Mouse (Mus musculus): ENCODE measurements around the gene Fam83b.

Gene Fam83b

GRCm38 (mm10) chr9:76523075-76523474, 43.8 kb downstream of the Fam83b start:
- in situ Hi-C loops (cut with MboI, MseI) = loop anchor here in 1 of 2 experiments (10.0 kb wide), 1 partner anchor 838 kb away; the partner anchor contains the start of gene Scg3

- in situ Hi-C loops (cut with MboI, MseI) = loop anchor here in 1 of 2 experiments (10.0 kb wide), 1 partner anchor 837 kb away; the partner anchor contains the start of gene Scg3
Observed at GRCm38 (mm10) chr9:76521640-76522039, 45.3 kb downstream of the Fam83b start.

DNA sequence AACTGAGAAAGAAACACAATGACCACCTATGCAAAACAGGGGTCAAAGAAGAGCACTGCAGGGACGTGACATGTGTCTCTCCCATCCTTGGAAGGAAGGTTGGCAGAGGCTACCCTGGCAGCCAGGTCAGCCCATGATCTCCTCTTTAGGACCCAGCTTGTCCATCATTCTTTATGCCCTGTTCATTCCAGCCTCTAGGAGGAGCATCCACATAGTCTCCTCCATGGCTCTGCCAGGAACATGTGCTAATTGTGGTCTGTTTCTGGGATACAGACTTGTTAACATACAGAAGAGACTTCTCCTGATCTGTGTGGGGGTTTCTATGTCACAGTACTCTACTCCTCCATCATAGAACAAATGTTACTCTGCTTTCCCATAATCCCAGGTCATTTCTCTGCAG, 48.3 kb downstream of the Fam83b start:
- in situ Hi-C loops (cut with MboI, MseI) = no loop called here

DNA sequence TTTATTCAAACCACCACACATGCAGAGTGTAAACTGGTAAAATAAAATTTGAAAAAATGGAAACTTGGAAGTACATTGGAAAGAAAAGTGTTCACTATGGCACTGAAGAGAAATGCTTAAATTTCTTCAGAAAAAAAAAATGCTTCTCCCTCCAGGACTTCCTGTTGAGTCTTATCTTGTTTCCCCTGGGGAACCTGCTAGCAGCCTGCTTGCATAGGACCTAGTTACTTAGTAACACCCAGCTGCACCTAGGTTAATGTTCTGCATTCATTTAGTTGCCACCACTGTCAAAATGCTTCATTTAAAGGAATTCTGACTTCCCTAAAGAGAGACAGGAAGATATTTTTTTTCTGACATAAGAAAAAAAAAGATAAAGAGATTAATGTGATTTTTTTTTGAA, 61.3 kb downstream of the Fam83b start:
- in situ Hi-C loops (cut with MboI, MseI) = no loop called here

- in situ Hi-C loops (cut with MboI, MseI) = no loop called here
Observed at GRCm38 (mm10) chr9:76489737-76490136, 77.2 kb downstream of the Fam83b start.

DNA sequence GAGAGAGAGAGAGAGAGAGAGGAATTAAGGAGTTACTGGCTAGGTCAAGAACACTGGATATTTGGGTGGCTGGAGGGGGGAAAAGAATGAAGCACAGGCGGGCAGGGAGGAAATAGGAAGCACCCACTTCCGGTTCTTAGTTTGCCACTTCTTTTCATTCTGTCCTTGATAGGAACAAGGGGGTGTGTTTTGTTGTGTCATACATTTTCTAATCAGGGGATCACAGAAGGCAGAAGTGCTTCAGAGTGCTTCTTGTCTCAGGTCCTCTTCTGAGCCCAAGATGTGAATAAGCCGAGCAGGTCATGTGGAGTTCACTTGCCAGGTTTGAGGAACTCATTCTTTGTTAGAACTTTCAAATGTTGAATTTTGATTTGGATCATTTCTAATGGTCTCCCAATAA, 86.8 kb downstream of the Fam83b start:
- in situ Hi-C loops (cut with MboI, MseI) = no loop called here

- in situ Hi-C loops (cut with MboI, MseI) = no loop called here
Observed at GRCm38 (mm10) chr9:76469500-76469899, 97.4 kb downstream of the Fam83b start.

DNA sequence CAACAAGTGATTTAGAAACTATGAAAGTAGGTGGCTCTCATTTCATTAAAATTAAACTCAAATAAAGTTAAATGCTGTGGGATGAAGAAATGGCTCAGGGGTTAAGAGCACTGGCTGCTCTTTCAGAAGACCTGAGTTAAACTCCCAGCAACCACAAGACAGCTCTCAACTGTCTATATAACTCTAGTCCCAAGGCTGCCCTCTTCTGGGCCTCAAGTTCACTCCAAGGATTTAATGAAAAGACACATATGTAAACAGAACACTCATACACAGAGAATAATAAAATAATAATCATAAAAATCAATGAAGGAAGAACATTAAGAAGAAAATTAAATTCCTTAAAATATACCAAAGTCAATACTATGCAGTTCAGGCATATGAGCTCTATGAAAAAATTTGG, 105.4 kb downstream of the Fam83b start:
- in situ Hi-C loops (cut with MboI, MseI) = no loop called here

DNA sequence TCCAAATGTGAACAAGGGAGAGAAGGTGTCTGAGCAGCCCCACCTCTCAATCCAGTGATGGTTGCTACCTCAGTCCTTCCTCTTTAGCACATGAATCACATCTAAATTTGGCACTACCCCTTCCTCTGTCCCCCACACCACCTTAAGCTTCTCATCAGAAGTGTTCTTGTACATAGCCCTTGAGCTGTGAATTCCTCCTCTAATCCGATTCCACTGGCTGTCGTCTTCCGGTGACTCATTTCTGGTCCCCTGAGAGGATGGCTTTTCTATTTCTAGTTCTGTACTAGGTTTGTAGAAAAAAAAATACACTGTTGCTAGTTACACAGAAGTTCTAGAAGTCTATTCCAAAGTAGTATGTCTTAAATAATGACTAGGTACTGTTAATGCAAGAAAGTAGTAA, 111.2 kb downstream of the Fam83b start:
- in situ Hi-C loops (cut with MboI, MseI) = no loop called here
